Mouse (Mus musculus): ENCODE measurements around the gene Tbl3. TPM values are rescaled to one million over a fixed set of nuclear protein-coding genes. Genes with fewer than 3 reads are reported as not detected.
A peak's percentile ranks its signal among the peaks of the same experiment; 100 is the strongest.

The Tbl3 gene
- polyA plus RNA-seq, 1 experiment: 66.6 TPM

- H3ac ChIP-seq (ENCODE audit: control insufficient read depth, insufficient read length): no peak overlapping the region
- H3K27me3 ChIP-seq (ENCODE audit: control insufficient read depth, insufficient read depth, insufficient read length): no peaks in the 10 kb centered on the region
- H3K36me3 ChIP-seq (ENCODE audit: control insufficient read depth, insufficient read depth): peaks cover 9% of the 10 kb centered on the region
Observed at GRCm38 (mm10) chr17:24699473-24699872, 8.0 kb downstream of the Tbl3 start.

GRCm38 (mm10) chr17:24698715-24699114, 8.7 kb downstream of the Tbl3 start:
- Histone ChIP-seq H3K36me3 (ENCODE audit: control insufficient read depth, insufficient read depth) (peaks cover 9% of the 10 kb centered on the region), H3ac (ENCODE audit: control insufficient read depth, insufficient read length) (no peak overlapping the region), H3K4me2 (ENCODE audit: low read depth) (no peak overlapping the region), H3K79me2 (ENCODE audit: control insufficient read depth, insufficient read depth) (peaks cover 5% of the 10 kb centered on the region), H3K27me3 (ENCODE audit: control insufficient read depth, insufficient read depth, insufficient read length) (no peaks in the 10 kb centered on the region), H3K4me3 (no peak overlapping the region)
- TF ChIP-seq CEBPB (IDR thresholded peaks at IDR 0.05; ENCODE audit: insufficient read depth, poor library complexity, severe bottlenecking) (no peak), POLR2AphosphoS2 (IDR thresholded peaks at IDR 0.05; ENCODE audit: insufficient read length, low read depth) (peak; percentile 77)

More at GRCm38 (mm10) chr17:24699473-24699872, 8.0 kb downstream of the Tbl3 start:
- Histone ChIP-seq H3K4me3 (no peak overlapping the region), H3K4me2 (ENCODE audit: low read depth) (no peak overlapping the region), H3K79me2 (ENCODE audit: control insufficient read depth, insufficient read depth) (peaks cover 5% of the 10 kb centered on the region)
- TF ChIP-seq E2F4 (IDR thresholded peaks at IDR 0.05; ENCODE audit: insufficient read depth) (no peak), SRF (IDR thresholded peaks at IDR 0.05; ENCODE audit: control insufficient read depth, insufficient read length, low read depth) (no peak), POLR2A (IDR thresholded peaks at IDR 0.05; ENCODE audit: insufficient read length, low read depth) (no peak), CEBPB (IDR thresholded peaks at IDR 0.05; ENCODE audit: insufficient read depth, poor library complexity, severe bottlenecking) (no peak), REST (IDR thresholded peaks at IDR 0.05; ENCODE audit: insufficient read depth, insufficient read length) (no peak), TCF12 (IDR thresholded peaks at IDR 0.05; ENCODE audit: insufficient read depth, poor library complexity, severe bottlenecking) (no peak), MYOG (IDR thresholded peaks at IDR 0.05; ENCODE audit: control insufficient read depth in 1 of 3, insufficient read depth in 1 of 3, insufficient read length in 2 of 3, low read depth in 2 of 3) (no peak), POLR2AphosphoS2 (IDR thresholded peaks at IDR 0.05; ENCODE audit: insufficient read length, low read depth) (no peak), TCF3 (IDR thresholded peaks at IDR 0.05; ENCODE audit: insufficient read length, low read depth) (no peak), MAX (IDR thresholded peaks at IDR 0.05; ENCODE audit: low read depth) (no peak), USF1 (IDR thresholded peaks at IDR 0.05; ENCODE audit: low read depth) (no peak), MYOD1 (IDR thresholded peaks at IDR 0.05; ENCODE audit: control insufficient read depth in 1 of 3, insufficient read length in 2 of 3, low read depth in 2 of 3) (no peak)

- H3K27me3 ChIP-seq (ENCODE audit: control insufficient read depth, insufficient read depth, insufficient read length): no peaks in the 10 kb centered on the region
- no peak overlapping the region for H3K4me3 ChIP-seq
- H3K4me2 ChIP-seq (ENCODE audit: low read depth): no peak overlapping the region
- peaks cover 9% of the 10 kb centered on the region for H3K36me3 ChIP-seq (ENCODE audit: control insufficient read depth, insufficient read depth)
- H3K79me2 ChIP-seq (ENCODE audit: control insufficient read depth, insufficient read depth): peaks cover 5% of the 10 kb centered on the region
- no peak overlapping the region for H3ac ChIP-seq (ENCODE audit: control insufficient read depth, insufficient read length)
- TF ChIP-seq MYOG (IDR thresholded peaks at IDR 0.05; ENCODE audit: control insufficient read depth in 1 of 3, insufficient read depth in 1 of 3, insufficient read length in 2 of 3, low read depth in 2 of 3) (no peak), POLR2A (IDR thresholded peaks at IDR 0.05; ENCODE audit: insufficient read length, low read depth) (no peak), TCF12 (IDR thresholded peaks at IDR 0.05; ENCODE audit: insufficient read depth, poor library complexity, severe bottlenecking) (no peak), USF1 (IDR thresholded peaks at IDR 0.05; ENCODE audit: low read depth) (no peak), TCF3 (IDR thresholded peaks at IDR 0.05; ENCODE audit: insufficient read length, low read depth) (no peak), POLR2AphosphoS2 (IDR thresholded peaks at IDR 0.05; ENCODE audit: insufficient read length, low read depth) (no peak), MAX (IDR thresholded peaks at IDR 0.05; ENCODE audit: low read depth) (no peak), MYOD1 (IDR thresholded peaks at IDR 0.05; ENCODE audit: control insufficient read depth in 1 of 3, insufficient read length in 2 of 3, low read depth in 2 of 3) (no peak), SRF (IDR thresholded peaks at IDR 0.05; ENCODE audit: control insufficient read depth, insufficient read length, low read depth) (no peak), E2F4 (IDR thresholded peaks at IDR 0.05; ENCODE audit: insufficient read depth) (no peak), REST (IDR thresholded peaks at IDR 0.05; ENCODE audit: insufficient read depth, insufficient read length) (no peak), CEBPB (IDR thresholded peaks at IDR 0.05; ENCODE audit: insufficient read depth, poor library complexity, severe bottlenecking) (no peak)
Observed at GRCm38 (mm10) chr17:24697985-24698384, 9.5 kb downstream of the Tbl3 start.

GRCm38 (mm10) chr17:24696011-24696697, 11.3 kb downstream of the Tbl3 start, which contains the start of the genes Gfer and Noxo1:
TSS of gene Gfer (minus strand) at chr17:24696156.
TSS of gene Noxo1 (plus strand) at chr17:24696234.
- H3K4me3 ChIP-seq: peak within 1 kb of the TSS; percentile 45
- peak within 1 kb of the TSS; percentile 50 for H3ac ChIP-seq (ENCODE audit: control insufficient read depth, insufficient read length)
- H3K4me2 ChIP-seq (ENCODE audit: low read depth): peak within 1 kb of the TSS; percentile 84
- TF ChIP-seq MYOD1 (IDR thresholded peaks at IDR 0.05; ENCODE audit: control insufficient read depth in 1 of 3, insufficient read length in 2 of 3, low read depth in 2 of 3): peak in 1 of 3 experiments; percentile 51
- TF ChIP-seq SRF (IDR thresholded peaks at IDR 0.05; ENCODE audit: control insufficient read depth, insufficient read length, low read depth): no peak
- peak; percentile 86 for TF ChIP-seq POLR2AphosphoS2 (IDR thresholded peaks at IDR 0.05; ENCODE audit: insufficient read length, low read depth)
- TF ChIP-seq POLR2A (IDR thresholded peaks at IDR 0.05; ENCODE audit: insufficient read length, low read depth): peak; percentile 91
- H3K79me2 ChIP-seq (ENCODE audit: control insufficient read depth, insufficient read depth): peaks cover 5% of the 10 kb centered on the region
- H3K27me3 ChIP-seq (ENCODE audit: control insufficient read depth, insufficient read depth, insufficient read length): no peaks in the 10 kb centered on the region
- H3K36me3 ChIP-seq (ENCODE audit: control insufficient read depth, insufficient read depth): no peaks in the 10 kb centered on the region

GRCm38 (mm10) chr17:24695326-24696010, 12.0 kb downstream of the Tbl3 start:
- Histone ChIP-seq H3K4me2 (ENCODE audit: low read depth) (peak overlapping the region; percentile 58), H3K27me3 (ENCODE audit: control insufficient read depth, insufficient read depth, insufficient read length) (no peaks in the 10 kb centered on the region), H3ac (ENCODE audit: control insufficient read depth, insufficient read length) (peak overlapping the region; percentile 50), H3K79me2 (ENCODE audit: control insufficient read depth, insufficient read depth) (peaks cover 5% of the 10 kb centered on the region), H3K36me3 (ENCODE audit: control insufficient read depth, insufficient read depth) (no peaks in the 10 kb centered on the region), H3K4me3 (peak overlapping the region; percentile 45)
- no peak for TF ChIP-seq REST (IDR thresholded peaks at IDR 0.05; ENCODE audit: insufficient read depth, insufficient read length)
- no peak for TF ChIP-seq USF1 (IDR thresholded peaks at IDR 0.05; ENCODE audit: low read depth)
- no peak for TF ChIP-seq E2F4 (IDR thresholded peaks at IDR 0.05; ENCODE audit: insufficient read depth)
- no peak for TF ChIP-seq POLR2AphosphoS2 (IDR thresholded peaks at IDR 0.05; ENCODE audit: insufficient read length, low read depth)
- no peak for TF ChIP-seq MYOD1 (IDR thresholded peaks at IDR 0.05; ENCODE audit: control insufficient read depth in 1 of 3, insufficient read length in 2 of 3, low read depth in 2 of 3)
- no peak for TF ChIP-seq TCF12 (IDR thresholded peaks at IDR 0.05; ENCODE audit: insufficient read depth, poor library complexity, severe bottlenecking)
- TF ChIP-seq SRF (IDR thresholded peaks at IDR 0.05; ENCODE audit: control insufficient read depth, insufficient read length, low read depth): no peak
- no peak for TF ChIP-seq TCF3 (IDR thresholded peaks at IDR 0.05; ENCODE audit: insufficient read length, low read depth)
- TF ChIP-seq CEBPB (IDR thresholded peaks at IDR 0.05; ENCODE audit: insufficient read depth, poor library complexity, severe bottlenecking): no peak
- no peak for TF ChIP-seq MYOG (IDR thresholded peaks at IDR 0.05; ENCODE audit: control insufficient read depth in 1 of 3, insufficient read depth in 1 of 3, insufficient read length in 2 of 3, low read depth in 2 of 3)
- TF ChIP-seq POLR2A (IDR thresholded peaks at IDR 0.05; ENCODE audit: insufficient read length, low read depth): no peak
- TF ChIP-seq MAX (IDR thresholded peaks at IDR 0.05; ENCODE audit: low read depth): no peak

Data from myocyte (in vitro differentiated cells).